Mouse (Mus musculus) forebrain, embryonic 11.5 days (tissue): Measurements from ENCODE around the gene Mapk1. TPM values are rescaled to one million over a fixed set of nuclear protein-coding genes. Genes with fewer than 3 reads are reported as not detected.

Experiments used
- ATAC-seq: fragments of 200-750 bp; cut with Nextera tagmentation; replicated peaks from 2 replicates; pipeline ENCODE4 v1.8.0; 2017; ENCODE audit warnings: moderate TSS enrichment; ENCODE audit not compliant: low FRiP score
- DNase-seq: peaks from one replicate; pipeline ENCODE4 v3.0.0-alpha.2; 2017; ENCODE audit warnings: low spot score
- H3K27ac ChIP-seq: fragments of 300-500 bp; sonication (generic); 2 replicates; pipeline ENCODE4 v1.5.1; 2014; ENCODE audit warnings: low read depth, low read length
- H3K27me3 ChIP-seq: fragments of 300-500 bp; sonication (generic); 2 replicates; pipeline ENCODE4 v1.6.1; 2014; ENCODE audit warnings: mild to moderate bottlenecking, low read length, mixed read lengths; ENCODE audit not compliant: control insufficient read depth, insufficient read depth
- H3K36me3 ChIP-seq: fragments of 300-500 bp; sonication (generic); 2 replicates; pipeline ENCODE4 v1.6.1; 2014; ENCODE audit warnings: mild to moderate bottlenecking, low read length, moderate library complexity, mixed read lengths; ENCODE audit not compliant: control insufficient read depth, insufficient read depth
- H3K4me1 ChIP-seq: fragments of 300-500 bp; sonication (generic); replicated peaks from 2 replicates; pipeline ENCODE4 v1.6.1; 2014; ENCODE audit warnings: low read length, mixed read lengths; ENCODE audit not compliant: control insufficient read depth, insufficient read depth
- H3K4me2 ChIP-seq: fragments of 300-500 bp; sonication (generic); 2 replicates; pipeline ENCODE4 v1.6.1; 2014; ENCODE audit warnings: low read depth, mild to moderate bottlenecking, low read length, moderate library complexity, mixed read lengths; ENCODE audit not compliant: severe bottlenecking
- H3K4me3 ChIP-seq: fragments of 300-500 bp; sonication (generic); 2 replicates; pipeline ENCODE4 v1.5.1; 2014; ENCODE audit warnings: low read depth, low read length
- H3K9ac ChIP-seq: fragments of 300-500 bp; sonication (generic); 2 replicates; pipeline ENCODE4 v1.6.1; 2014; ENCODE audit warnings: low read length
- H3K9me3 ChIP-seq: fragments of 300-500 bp; sonication (generic); 2 replicates; pipeline ENCODE4 v1.6.1; 2016; ENCODE audit warnings: low read length, mixed read lengths; ENCODE audit not compliant: control insufficient read depth
- WGBS: fragments of 180-500 bp; shearing (Covaris S2); extraction: QIAGEN DNeasy Blood & Tissue Kit; methylation state at CpG from one replicate; pipeline ENCODE4 v1.1.7; 2014; 5-methylcytosine and 5-hydroxymethylcytosine counted together
- polyA plus RNA-seq: library from polyadenylated mRNA; unstranded; fragments of >200 nt; fragmentation: Nextera tagmentation; extraction: Ambion mirVana; gene quantifications from 2 replicates; pipeline ENCODE4 v1.2.1, GENCODE M21; 2014

The Mapk1 gene
- polyA plus RNA-seq, 1 experiment from 2014 or later = 197 TPM

GRCm38 (mm10) chr16:17078101-17078500 lies 94.9 kb downstream of the Mapk1 start:
- Histone ChIP-seq H3K9ac (no peak overlapping the region), H3K27ac (no peak overlapping the region), H3K27me3 (no peaks in the 10 kb centered on the region), H3K4me2 (no peak overlapping the region), H3K4me3 (no peak overlapping the region), H3K36me3 (peaks cover 15% of the 10 kb centered on the region), H3K9me3 (no peaks in the 10 kb centered on the region; the same call in 1 of the 2 replicates), H3K4me1 (no peaks in the 10 kb centered on the region)
- 98% methylated on average over 7 of the region's 7 CpGs for WGBS
- ATAC-seq = no peak
- DNase-seq = no peak

- no peak for DNase-seq
- Histone ChIP-seq H3K36me3 (peaks cover 9% of the 10 kb centered on the region; the same call in 1 of the 2 replicates), H3K4me1 (no peaks in the 10 kb centered on the region), H3K9me3 (no peaks in the 10 kb centered on the region), H3K4me2 (no peak overlapping the region), H3K27me3 (no peaks in the 10 kb centered on the region), H3K9ac (no peak overlapping the region), H3K4me3 (no peak overlapping the region), H3K27ac (no peak overlapping the region)
- whole genome bisulfite sequencing = 92% methylated on average over 6 of the region's 6 CpGs
- ATAC-seq = no peak
Measured at GRCm38 (mm10) chr16:17082121-17082792, 99.1 kb downstream of the Mapk1 start.

- no peaks in the 10 kb centered on the region for H3K4me1 ChIP-seq
- no peak for DNase-seq
- WGBS = 91% methylated on average over 4 of the region's 4 CpGs
- no peaks in the 10 kb centered on the region for H3K9me3 ChIP-seq
- no peaks in the 10 kb centered on the region for H3K27me3 ChIP-seq
- no peak overlapping the region for H3K9ac ChIP-seq
- no peak overlapping the region for H3K4me2 ChIP-seq
- no peak overlapping the region for H3K27ac ChIP-seq
- no peak overlapping the region for H3K4me3 ChIP-seq
- H3K36me3 ChIP-seq = peaks cover 13% of the 10 kb centered on the region; the same call in 1 of the 2 replicates
- no peak for ATAC-seq
Measured at GRCm38 (mm10) chr16:17085636-17086035, 102.5 kb downstream of the Mapk1 start.

GRCm38 (mm10) chr16:17086241-17086640 lies 103.1 kb downstream of the Mapk1 start:
- no peaks in the 10 kb centered on the region for H3K27me3 ChIP-seq
- H3K4me2 ChIP-seq = no peak overlapping the region
- H3K9me3 ChIP-seq = no peaks in the 10 kb centered on the region
- peaks cover 15% of the 10 kb centered on the region; the same call in 1 of the 2 replicates for H3K36me3 ChIP-seq
- 91% methylated on average over 3 of the region's 3 CpGs for WGBS
- no peak overlapping the region for H3K4me3 ChIP-seq
- no peak overlapping the region for H3K27ac ChIP-seq
- H3K4me1 ChIP-seq = no peaks in the 10 kb centered on the region
- DNase-seq (no peak), ATAC-seq (no peak)
- H3K9ac ChIP-seq = no peak overlapping the region

- H3K9me3 ChIP-seq = no peaks in the 10 kb centered on the region
- no peak for DNase-seq
- peaks cover 15% of the 10 kb centered on the region; the same call in 1 of the 2 replicates for H3K36me3 ChIP-seq
- H3K9ac ChIP-seq = no peak overlapping the region
- H3K27ac ChIP-seq = no peak overlapping the region
- ATAC-seq = no peak
- H3K4me1 ChIP-seq = no peaks in the 10 kb centered on the region
- H3K27me3 ChIP-seq = no peaks in the 10 kb centered on the region
- H3K4me2 ChIP-seq = no peak overlapping the region
- no peak overlapping the region for H3K4me3 ChIP-seq
- 81% methylated on average over 13 of the region's 13 CpGs for WGBS
Measured at GRCm38 (mm10) chr16:17086669-17087193, 103.5 kb downstream of the Mapk1 start.

- Histone ChIP-seq H3K36me3 (peaks cover 12% of the 10 kb centered on the region; the same call in 1 of the 2 replicates), H3K9ac (no peak overlapping the region), H3K4me2 (no peak overlapping the region), H3K27ac (no peak overlapping the region), H3K27me3 (no peaks in the 10 kb centered on the region), H3K4me3 (no peak overlapping the region), H3K9me3 (no peaks in the 10 kb centered on the region), H3K4me1 (no peaks in the 10 kb centered on the region)
- 83% methylated on average over 3 of the region's 3 CpGs for WGBS
- ATAC-seq = no peak
- no peak for DNase-seq
Measured at GRCm38 (mm10) chr16:17088346-17088745, 105.2 kb downstream of the Mapk1 start.

- ATAC-seq (no peak), DNase-seq (no peak)
- H3K4me1 ChIP-seq = no peaks in the 10 kb centered on the region
- H3K4me2 ChIP-seq = no peak overlapping the region
- no peaks in the 10 kb centered on the region for H3K27me3 ChIP-seq
- H3K4me3 ChIP-seq = no peak overlapping the region
- H3K36me3 ChIP-seq = peaks cover 17% of the 10 kb centered on the region
- WGBS = 92% methylated on average over 3 of the region's 3 CpGs
- no peak overlapping the region for H3K9ac ChIP-seq
- no peak overlapping the region for H3K27ac ChIP-seq
- no peaks in the 10 kb centered on the region for H3K9me3 ChIP-seq
Measured at GRCm38 (mm10) chr16:17096938-17097337, 113.8 kb downstream of the Mapk1 start.
